Mouse (Mus musculus) midbrain, embryonic 14.5 days (tissue): ENCODE measurements at regions not wholly inside any gene's neighbourhood (a gene's known extent, or its start where the extent isn't known, plus 50 kb on each side); places are given as distances from the start of the nearest gene placed in this dataset.

Experiments
- ATAC-seq: fragments of 200-750 bp; cut with Nextera tagmentation; 2 replicates; pipeline ENCODE4 v1.8.0; 2017; ENCODE audit warnings: moderate number of reproducible peaks, moderate library complexity; ENCODE audit not compliant: low FRiP score, low TSS enrichment
- DNase-seq: peaks from one replicate; pipeline ENCODE4 v3.0.0-alpha.2; 2015
- H3K27ac ChIP-seq: fragments of 300-500 bp; sonication (generic); replicated peaks from 2 replicates; pipeline ENCODE4 v1.5.1; 2014; ENCODE audit warnings: mild to moderate bottlenecking, low read depth, low read length, moderate library complexity
- H3K27me3 ChIP-seq: fragments of 300-500 bp; sonication (generic); 2 replicates; pipeline ENCODE4 v1.6.1; 2014; ENCODE audit warnings: low read length, control low read depth, mixed read lengths; ENCODE audit not compliant: control insufficient read depth, insufficient read depth
- H3K36me3 ChIP-seq: fragments of 300-500 bp; sonication (generic); 2 replicates; pipeline ENCODE4 v1.6.1; 2014; ENCODE audit warnings: low read length, control low read depth; ENCODE audit not compliant: control insufficient read depth, insufficient read depth
- H3K4me1 ChIP-seq: fragments of 300-500 bp; sonication (generic); 2 replicates; pipeline ENCODE4 v1.6.1; 2014; ENCODE audit warnings: mild to moderate bottlenecking, antibody characterized with exemption, low read length, control low read depth; ENCODE audit not compliant: control insufficient read depth, insufficient read depth
- H3K4me2 ChIP-seq: fragments of 300-500 bp; sonication (generic); 2 replicates; pipeline ENCODE4 v1.6.1; 2014; ENCODE audit warnings: mild to moderate bottlenecking, low read length, moderate library complexity
- H3K4me3 ChIP-seq: fragments of 300-500 bp; sonication (generic); replicated peaks from 2 replicates; pipeline ENCODE4 v1.5.1; 2014; ENCODE audit warnings: low read depth, low read length
- H3K9ac ChIP-seq: fragments of 300-500 bp; sonication (generic); replicated peaks from 2 replicates; pipeline ENCODE4 v1.6.1; 2014; ENCODE audit warnings: mild to moderate bottlenecking, low read length, moderate library complexity
- H3K9me3 ChIP-seq: fragments of 300-500 bp; sonication (generic); 2 replicates; pipeline ENCODE4 v1.6.1; 2016; ENCODE audit warnings: low read length, control low read depth, mixed read lengths; ENCODE audit not compliant: control insufficient read depth
- WGBS: fragments of 180-500 bp; shearing (Covaris S2); extraction: QIAGEN DNeasy Blood & Tissue Kit; methylation state at CpG from one replicate; pipeline ENCODE4 v1.1.7; 2014; 5-methylcytosine and 5-hydroxymethylcytosine counted together

GRCm38 (mm10) chr7:79522046-79522445 is 55.9 kb upstream of the Polg start:
- ATAC-seq: no peak
- WGBS: 93% methylated on average over 3 of the region's 3 CpGs
- H3K36me3 ChIP-seq: peaks cover 11% of the 10 kb centered on the region; the same call in 1 of the 2 replicates

GRCm38 (mm10) chr7:79521259-79521658 is 55.1 kb upstream of the Polg start:
- ATAC-seq (no peak), DNase-seq (peak; percentile 73)
- Histone ChIP-seq H3K27ac (peak overlapping the region; percentile 93), H3K4me1 (peaks cover 75% of the 10 kb centered on the region), H3K36me3 (peaks cover 13% of the 10 kb centered on the region; the same call in 1 of the 2 replicates), H3K4me2 (no peak overlapping the region), H3K4me3 (no peak overlapping the region), H3K9me3 (no peaks in the 10 kb centered on the region), H3K27me3 (no peaks in the 10 kb centered on the region), H3K9ac (no peak overlapping the region)
- WGBS: 16% methylated on average over 5 of the region's 5 CpGs

More at GRCm38 (mm10) chr7:79522046-79522445, 55.9 kb upstream of the Polg start:
- no peaks in the 10 kb centered on the region for H3K9me3 ChIP-seq
- peak overlapping the region; percentile 93 for H3K27ac ChIP-seq
- H3K27me3 ChIP-seq: no peaks in the 10 kb centered on the region
- no peak overlapping the region for H3K9ac ChIP-seq
- DNase-seq: no peak
- H3K4me1 ChIP-seq: peaks cover 78% of the 10 kb centered on the region
- H3K4me3 ChIP-seq: no peak overlapping the region
- no peak overlapping the region for H3K4me2 ChIP-seq

- H3K27ac ChIP-seq: peak overlapping the region; percentile 93
- ATAC-seq: peak; percentile 58; the same call in 1 of the 2 replicates
- no peak overlapping the region for H3K4me3 ChIP-seq
- no peaks in the 10 kb centered on the region for H3K9me3 ChIP-seq
- H3K4me1 ChIP-seq: peaks cover 75% of the 10 kb centered on the region
- WGBS: 9% methylated on average over 2 of the region's 2 CpGs
- no peak overlapping the region for H3K4me2 ChIP-seq
- H3K27me3 ChIP-seq: no peaks in the 10 kb centered on the region
- H3K36me3 ChIP-seq: peaks cover 16% of the 10 kb centered on the region
- DNase-seq: peak; percentile 91
- H3K9ac ChIP-seq: no peak overlapping the region
These were observed 54.1 kb upstream of the Polg start for GRCm38 (mm10) chr7:79520222-79520710.

- Histone ChIP-seq H3K4me2 (peak overlapping the region; percentile 37), H3K27me3 (no peaks in the 10 kb centered on the region), H3K9me3 (no peaks in the 10 kb centered on the region), H3K4me1 (peaks cover 77% of the 10 kb centered on the region), H3K9ac (no peak overlapping the region; the same call in 1 of the 2 replicates), H3K27ac (peak overlapping the region; percentile 93), H3K36me3 (peaks cover 6% of the 10 kb centered on the region), H3K4me3 (no peak overlapping the region)
- DNase-seq: peak; percentile 62
- ATAC-seq: no peak
- 29% methylated on average over 7 of the region's 7 CpGs for WGBS
These were observed 52.8 kb upstream of the Polg start for GRCm38 (mm10) chr7:79518928-79519327.

- Histone ChIP-seq H3K4me3 (no peak overlapping the region), H3K36me3 (peaks cover 6% of the 10 kb centered on the region), H3K27ac (peak overlapping the region; percentile 93), H3K27me3 (peaks cover 4% of the 10 kb centered on the region; the same call in 1 of the 2 replicates), H3K4me1 (peaks cover 83% of the 10 kb centered on the region), H3K9me3 (no peaks in the 10 kb centered on the region), H3K4me2 (peak overlapping the region; percentile 37), H3K9ac (peak overlapping the region; percentile 28; the same call in 1 of the 2 replicates)
- WGBS: 10% methylated on average over 5 of the region's 5 CpGs
- ATAC-seq (no peak), DNase-seq (peak; percentile 71)
These were observed 51.6 kb upstream of the Polg start for GRCm38 (mm10) chr7:79517581-79518337.

- DNase-seq (no peak), ATAC-seq (no peak)
- Histone ChIP-seq H3K27me3 (peaks cover 12% of the 10 kb centered on the region; the same call in 1 of the 2 replicates), H3K36me3 (peaks cover 6% of the 10 kb centered on the region), H3K9me3 (no peaks in the 10 kb centered on the region), H3K4me1 (peaks cover 87% of the 10 kb centered on the region), H3K4me3 (0 out of 2 replicates have a peak overlapping the region, but pooled peaks have one; percentile 11), H3K4me2 (peak overlapping the region; percentile 59; the same call in 1 of the 2 replicates), H3K27ac (peak overlapping the region; percentile 93), H3K9ac (peak overlapping the region; percentile 74; the same call in 1 of the 2 replicates)
- WGBS: 62% methylated on average over 4 of the region's 4 CpGs
These were observed 50.1 kb upstream of the Polg start for GRCm38 (mm10) chr7:79516287-79516686.
